Mouse (Mus musculus) lung, embryonic 15.5 days (tissue): ENCODE results near the gene Immp1l. TPM values are rescaled to one million over a fixed set of nuclear protein-coding genes. Genes with fewer than 3 reads are reported as not detected.

ENCODE experiments used
- ATAC-seq: fragments of 200-750 bp; cut with Nextera tagmentation; 2 replicates; pipeline ENCODE4 v1.8.0; 2017; ENCODE audit warnings: moderate number of reproducible peaks, borderline replicate concordance; ENCODE audit not compliant: low FRiP score, low TSS enrichment; ENCODE audit errors: extremely low read depth
- H3K27ac ChIP-seq: fragments of 300-500 bp; sonication (generic); 2 replicates; pipeline ENCODE4 v1.5.1; 2015; ENCODE audit warnings: moderate library complexity, mild to moderate bottlenecking, inconsistent platforms
- H3K27me3 ChIP-seq: fragments of 300-500 bp; sonication (generic); 2 replicates; pipeline ENCODE4 v1.6.1; 2015; ENCODE audit warnings: inconsistent platforms
- H3K36me3 ChIP-seq: fragments of 300-500 bp; sonication (generic); 2 replicates; pipeline ENCODE4 v1.6.1; 2015; ENCODE audit warnings: inconsistent platforms
- H3K4me1 ChIP-seq: fragments of 300-500 bp; sonication (generic); 2 replicates; pipeline ENCODE4 v1.6.1; 2015; ENCODE audit warnings: inconsistent platforms
- H3K4me2 ChIP-seq: fragments of 300-500 bp; sonication (generic); 2 replicates; pipeline ENCODE4 v1.6.1; 2015; ENCODE audit warnings: inconsistent platforms, mild to moderate bottlenecking, moderate library complexity
- H3K4me3 ChIP-seq: fragments of 300-500 bp; sonication (generic); 2 replicates; pipeline ENCODE4 v1.5.1; 2015; ENCODE audit warnings: mild to moderate bottlenecking, inconsistent platforms
- H3K9ac ChIP-seq: fragments of 300-500 bp; sonication (generic); 2 replicates; pipeline ENCODE4 v1.6.1; 2015; ENCODE audit warnings: inconsistent platforms
- H3K9me3 ChIP-seq: fragments of 300-500 bp; sonication (generic); 2 replicates; pipeline ENCODE4 v1.6.1; 2016; ENCODE audit warnings: inconsistent platforms
- WGBS: fragments of 180-500 bp; shearing (Covaris S2); methylation state at CpG from one replicate; pipeline ENCODE4 v1.1.7; 2015; 5-methylcytosine and 5-hydroxymethylcytosine counted together
- polyA plus RNA-seq: library from polyadenylated mRNA; unstranded; fragments of >200 nt; fragmentation: Nextera tagmentation; extraction: Ambion mirVana; gene quantifications from 2 replicates; pipeline ENCODE4 v1.2.1, GENCODE M21; 2015

The Immp1l gene
- polyA plus RNA-seq, 1 experiment from 2014 or later: 125 TPM

GRCm38 (mm10) chr2:105951350-105951940, 47.0 kb downstream of the Immp1l start:
- no peaks in the 10 kb centered on the region for H3K36me3 ChIP-seq
- WGBS: 70% methylated on average over 1 of the region's 1 CpGs
- H3K27ac ChIP-seq: no peak overlapping the region
- H3K9me3 ChIP-seq: no peaks in the 10 kb centered on the region
- H3K4me3 ChIP-seq: no peak overlapping the region
- no peak overlapping the region for H3K9ac ChIP-seq
- H3K4me1 ChIP-seq: no peaks in the 10 kb centered on the region
- H3K4me2 ChIP-seq: no peak overlapping the region
- ATAC-seq: no peak
- H3K27me3 ChIP-seq: no peaks in the 10 kb centered on the region

GRCm38 (mm10) chr2:105953862-105954261, 49.4 kb downstream of the Immp1l start:
- no peaks in the 10 kb centered on the region for H3K36me3 ChIP-seq
- no peaks in the 10 kb centered on the region for H3K4me1 ChIP-seq
- H3K27me3 ChIP-seq: no peaks in the 10 kb centered on the region
- no peak overlapping the region for H3K27ac ChIP-seq
- no peak overlapping the region for H3K4me3 ChIP-seq
- no peak overlapping the region for H3K9ac ChIP-seq
- 74% methylated on average over 4 of the region's 4 CpGs for WGBS
- ATAC-seq: no peak
- H3K9me3 ChIP-seq: no peaks in the 10 kb centered on the region
- no peak overlapping the region for H3K4me2 ChIP-seq

GRCm38 (mm10) chr2:105963447-105963846, 59.0 kb downstream of the Immp1l start:
- Histone ChIP-seq H3K4me2 (no peak overlapping the region), H3K27ac (no peak overlapping the region), H3K9ac (no peak overlapping the region), H3K4me1 (no peaks in the 10 kb centered on the region), H3K9me3 (no peaks in the 10 kb centered on the region), H3K36me3 (peaks cover 6% of the 10 kb centered on the region; the same call in 1 of the 2 replicates), H3K4me3 (no peak overlapping the region), H3K27me3 (no peaks in the 10 kb centered on the region)
- ATAC-seq: no peak
- WGBS: 84% methylated on average over 1 of the region's 1 CpGs

GRCm38 (mm10) chr2:105973941-105974340, 69.5 kb downstream of the Immp1l start:
- Histone ChIP-seq H3K9ac (no peak overlapping the region), H3K4me3 (no peak overlapping the region), H3K27ac (no peak overlapping the region), H3K36me3 (peaks cover 8% of the 10 kb centered on the region), H3K27me3 (no peaks in the 10 kb centered on the region), H3K4me2 (no peak overlapping the region), H3K9me3 (no peaks in the 10 kb centered on the region), H3K4me1 (no peaks in the 10 kb centered on the region)
- ATAC-seq: no peak
- WGBS: 41% methylated on average over 2 of the region's 2 CpGs

- H3K27me3 ChIP-seq: no peaks in the 10 kb centered on the region
- WGBS: 91% methylated on average over 2 of the region's 2 CpGs
- ATAC-seq: no peak
- H3K9me3 ChIP-seq: no peaks in the 10 kb centered on the region
- no peaks in the 10 kb centered on the region for H3K4me1 ChIP-seq
- H3K36me3 ChIP-seq: no peaks in the 10 kb centered on the region
- no peak overlapping the region for H3K9ac ChIP-seq
- H3K27ac ChIP-seq: no peak overlapping the region
- H3K4me2 ChIP-seq: no peak overlapping the region
- no peak overlapping the region for H3K4me3 ChIP-seq
Measured at GRCm38 (mm10) chr2:105978065-105978464, 73.6 kb downstream of the Immp1l start.

GRCm38 (mm10) chr2:105985206-105985605, 80.8 kb downstream of the Immp1l start:
- Histone ChIP-seq H3K4me3 (no peak overlapping the region), H3K9me3 (no peaks in the 10 kb centered on the region), H3K36me3 (no peaks in the 10 kb centered on the region), H3K4me1 (no peaks in the 10 kb centered on the region), H3K27me3 (no peaks in the 10 kb centered on the region), H3K27ac (no peak overlapping the region), H3K4me2 (no peak overlapping the region), H3K9ac (no peak overlapping the region)
- WGBS: 84% methylated on average over 7 of the region's 7 CpGs
- no peak for ATAC-seq

- 63% methylated on average over 1 of the region's 1 CpGs for WGBS
- H3K4me2 ChIP-seq: no peak overlapping the region
- no peaks in the 10 kb centered on the region for H3K4me1 ChIP-seq
- no peak overlapping the region for H3K4me3 ChIP-seq
- no peak for ATAC-seq
- no peaks in the 10 kb centered on the region for H3K9me3 ChIP-seq
- no peaks in the 10 kb centered on the region for H3K36me3 ChIP-seq
- H3K27ac ChIP-seq: no peak overlapping the region
- H3K9ac ChIP-seq: no peak overlapping the region
- no peaks in the 10 kb centered on the region for H3K27me3 ChIP-seq
Measured at GRCm38 (mm10) chr2:105987131-105987530, 82.7 kb downstream of the Immp1l start.

GRCm38 (mm10) chr2:105987999-105988398, 83.6 kb downstream of the Immp1l start:
- H3K9ac ChIP-seq: no peak overlapping the region
- H3K27me3 ChIP-seq: no peaks in the 10 kb centered on the region
- no peak overlapping the region for H3K4me3 ChIP-seq
- no peaks in the 10 kb centered on the region for H3K9me3 ChIP-seq
- ATAC-seq: no peak
- no peak overlapping the region for H3K4me2 ChIP-seq
- no peaks in the 10 kb centered on the region for H3K36me3 ChIP-seq
- no peaks in the 10 kb centered on the region for H3K4me1 ChIP-seq
- WGBS: 32% methylated on average over 2 of the region's 2 CpGs
- H3K27ac ChIP-seq: no peak overlapping the region

- Histone ChIP-seq H3K4me1 (peaks cover 4% of the 10 kb centered on the region; the same call in 1 of the 2 replicates), H3K9me3 (no peaks in the 10 kb centered on the region), H3K27me3 (no peaks in the 10 kb centered on the region), H3K9ac (peak within 1 kb of the TSS; percentile 89), H3K36me3 (no peaks in the 10 kb centered on the region), H3K4me2 (peak within 1 kb of the TSS; percentile 75), H3K4me3 (peak within 1 kb of the TSS; percentile 93), H3K27ac (peak within 1 kb of the TSS; percentile 76)
- peak; percentile 97 for ATAC-seq
- WGBS: 1% methylated on average over 44 of the region's 44 CpGs
Measured at GRCm38 (mm10) chr2:106002835-106003739, 98.6 kb downstream of the Immp1l start, which contains the start of gene Dnajc24. TSS of gene Dnajc24 (minus strand) at chr2:106003549.

- Histone ChIP-seq H3K36me3 (no peaks in the 10 kb centered on the region), H3K27ac (no peak overlapping the region), H3K27me3 (no peaks in the 10 kb centered on the region; the same call in 1 of the 2 replicates), H3K9ac (no peak overlapping the region), H3K9me3 (no peaks in the 10 kb centered on the region), H3K4me2 (no peak overlapping the region), H3K4me1 (no peaks in the 10 kb centered on the region), H3K4me3 (no peak overlapping the region)
- 52% methylated on average over 2 of the region's 2 CpGs for WGBS
- ATAC-seq: no peak
Measured at GRCm38 (mm10) chr2:106008415-106008814, 104.0 kb downstream of the Immp1l start.
